Mouse (Mus musculus): ENCODE results near the gene Ccnd3.
A peak's percentile ranks its signal among the peaks of the same experiment; 100 is the strongest.

DNA sequence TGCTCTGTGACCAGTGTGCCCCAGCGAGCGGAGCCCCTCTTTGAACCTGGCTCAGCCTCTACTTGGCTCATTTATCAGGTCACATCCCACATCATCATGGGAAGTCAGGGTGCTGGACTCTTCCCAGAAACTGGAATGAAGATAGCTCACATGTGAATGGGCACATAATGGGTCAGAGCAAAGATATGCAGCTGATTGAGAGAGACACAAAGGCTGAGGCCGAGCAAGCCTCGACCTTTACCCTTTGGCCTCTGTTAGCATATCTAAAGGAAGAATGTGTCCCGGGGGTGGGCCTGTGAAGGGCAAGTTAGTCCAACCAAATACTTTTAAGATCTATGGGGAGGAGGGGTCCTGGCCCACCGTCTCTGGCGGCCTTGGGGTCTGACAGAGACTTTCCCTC, 66.8 kb downstream of the Ccnd3 start:
- TF ChIP-seq CTCF (conservative IDR thresholded peaks at IDR 0.05; ENCODE audit: low read length): no peak
- TF ChIP-seq POU5F1 (IDR thresholded peaks at IDR 0.05; ENCODE audit: borderline replicate concordance, low read length): peak; percentile 69; the same call in 1 of the 2 replicates
- peak; percentile 84 for TF ChIP-seq NANOG (IDR thresholded peaks at IDR 0.05; ENCODE audit: borderline replicate concordance, low read length)

Measured in E14TG2a.4 (cell line).